Mouse (Mus musculus) heart, postnatal 0 days (tissue): ENCODE results near the gene Rerg. TPM values are rescaled to one million over a fixed set of nuclear protein-coding genes. Genes with fewer than 3 reads are reported as not detected.

Source experiments
- ATAC-seq: fragments of 200-750 bp; cut with Nextera tagmentation; 2 replicates; pipeline ENCODE4 v1.8.0; 2017; ENCODE audit warnings: low read depth, moderate number of reproducible peaks, moderate library complexity; ENCODE audit not compliant: insufficient read depth
- DNase-seq: peaks from one replicate; pipeline ENCODE4 v3.0.0-alpha.2; 2016; ENCODE audit warnings: low spot score
- H3K27ac ChIP-seq: fragments of 300-500 bp; sonication (generic); 2 replicates; pipeline ENCODE4 v1.5.1; 2014; ENCODE audit warnings: low read depth, mild to moderate bottlenecking
- H3K27me3 ChIP-seq: fragments of 300-500 bp; sonication (generic); 2 replicates; pipeline ENCODE4 v1.6.1; 2014; ENCODE audit warnings: low read length, mixed read lengths; ENCODE audit not compliant: control insufficient read depth, insufficient read depth
- H3K36me3 ChIP-seq: fragments of 300-500 bp; sonication (generic); replicated peaks from 2 replicates; pipeline ENCODE4 v1.6.1; 2014; ENCODE audit warnings: low read length, mixed read lengths; ENCODE audit not compliant: control insufficient read depth, insufficient read depth
- H3K4me1 ChIP-seq: fragments of 300-500 bp; sonication (generic); 2 replicates; pipeline ENCODE4 v1.6.1; 2014; ENCODE audit warnings: antibody characterized with exemption; ENCODE audit not compliant: control insufficient read depth, insufficient read depth
- H3K4me2 ChIP-seq: fragments of 300-500 bp; sonication (generic); 2 replicates; pipeline ENCODE4 v1.6.1; 2014; ENCODE audit warnings: low read depth, mild to moderate bottlenecking, low read length, moderate library complexity
- H3K4me3 ChIP-seq: fragments of 300-500 bp; sonication (generic); 2 replicates; pipeline ENCODE4 v1.5.1; 2014; ENCODE audit warnings: low read depth, low read length
- H3K9ac ChIP-seq: fragments of 300-500 bp; sonication (generic); replicated peaks from 2 replicates; pipeline ENCODE4 v1.6.1; 2014; ENCODE audit warnings: low read depth, low read length, mixed read lengths
- H3K9me3 ChIP-seq: fragments of 300-500 bp; sonication (generic); replicated peaks from 2 replicates; pipeline ENCODE4 v1.6.1; 2016; ENCODE audit warnings: low read length; ENCODE audit not compliant: control insufficient read depth
- CTCF ChIP-seq: IDR thresholded peaks from 2 replicates; pipeline ENCODE4 v1.5.1; 2016; ENCODE audit warnings: antibody characterized with exemption, control low read depth, low read depth
- EP300 ChIP-seq: IDR thresholded peaks from 2 replicates; pipeline ENCODE4 v1.6.1; 2016; ENCODE audit warnings: antibody characterized with exemption, low read depth
- WGBS: fragments of 180-500 bp; shearing (Covaris S2); extraction: QIAGEN DNeasy Blood & Tissue Kit; methylation state at CpG from one replicate; pipeline ENCODE4 v1.1.7; 2014; 5-methylcytosine and 5-hydroxymethylcytosine counted together
- polyA plus RNA-seq: library from polyadenylated mRNA; unstranded; fragments of >200 nt; fragmentation: Nextera tagmentation; extraction: Ambion mirVana; gene quantifications from 2 replicates; pipeline ENCODE4 v1.2.1, GENCODE M21; 2015
- total RNA-seq: library from RNA; depleted of rRNA; stranded (reverse); fragments of >200 nt; gene quantifications from 2 replicates; pipeline ENCODE4 v1.2.3, GENCODE M21; 2014; ENCODE audit warnings: low replicate concordance

The Rerg gene
- total and polyA plus RNA-seq, 2 experiments from 2014 or later, result 0.88 to 4.3 TPM

DNA sequence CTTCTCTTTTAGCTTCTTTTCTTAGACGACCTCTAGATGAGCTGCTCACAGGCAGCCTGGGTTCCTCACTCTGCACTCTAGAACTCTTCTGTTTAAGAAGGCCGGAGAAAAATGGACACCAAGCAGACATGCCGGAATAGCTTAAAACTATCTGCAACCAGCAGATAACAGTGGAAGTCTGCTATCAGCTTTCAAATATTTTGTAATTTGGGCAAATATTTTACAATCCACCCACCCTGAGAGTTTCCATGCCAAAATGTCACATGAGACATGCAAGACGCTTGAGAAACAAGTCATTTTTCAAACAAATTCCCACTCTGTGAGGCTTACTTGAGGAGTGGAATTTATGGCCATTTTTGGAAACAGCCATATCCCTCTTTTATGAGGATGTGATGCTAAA lies 65.0 kb downstream of the Rerg start:
- Histone ChIP-seq H3K36me3 (no peaks in the 10 kb centered on the region), H3K27me3 (no peaks in the 10 kb centered on the region), H3K27ac (no peak overlapping the region), H3K9me3 (no peaks in the 10 kb centered on the region), H3K9ac (no peak overlapping the region), H3K4me1 (0 out of 2 replicates have a peak, but pooled peaks cover 5% of the 10 kb centered on the region), H3K4me2 (no peak overlapping the region), H3K4me3 (no peak overlapping the region)
- ATAC-seq, result no peak
- TF ChIP-seq EP300 (no peak), CTCF (no peak)
- no peak for DNase-seq
- 54% methylated on average over 4 of the region's 4 CpGs for WGBS

DNA sequence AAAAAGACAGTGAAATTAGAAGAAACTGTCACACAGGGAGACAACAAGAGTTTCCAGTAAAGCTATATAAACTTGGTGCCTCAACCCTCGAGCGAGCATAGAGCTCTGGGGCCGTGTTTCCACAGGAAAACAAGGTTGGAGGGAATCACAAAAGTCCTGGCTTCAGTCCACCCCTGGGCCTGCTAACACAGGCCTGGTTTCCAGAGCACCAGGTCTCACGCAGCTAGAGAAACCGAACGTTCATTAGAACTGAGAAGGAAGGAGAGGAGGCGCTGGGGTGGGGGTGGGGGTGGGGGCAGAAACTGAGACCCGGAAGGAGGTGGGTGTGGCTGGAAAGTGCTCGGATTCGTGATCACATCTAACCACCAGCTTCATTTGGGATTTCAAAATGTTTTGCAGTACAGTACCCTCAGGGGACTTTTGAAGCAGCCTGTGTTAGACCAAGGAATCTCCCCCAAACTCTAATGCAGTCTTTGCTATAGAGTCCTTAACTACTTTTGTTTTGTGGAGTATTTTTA lies 67.6 kb downstream of the Rerg start:
- DNase-seq (no peak), ATAC-seq (no peak)
- H3K4me3 ChIP-seq, result no peak overlapping the region
- H3K9me3 ChIP-seq, result no peaks in the 10 kb centered on the region
- TF ChIP-seq EP300, result no peak
- TF ChIP-seq CTCF, result no peak
- WGBS, result 45% methylated on average over 10 of the region's 10 CpGs
- no peak overlapping the region for H3K27ac ChIP-seq
- H3K4me2 ChIP-seq, result no peak overlapping the region
- no peaks in the 10 kb centered on the region for H3K36me3 ChIP-seq
- H3K9ac ChIP-seq, result no peak overlapping the region
- H3K27me3 ChIP-seq, result no peaks in the 10 kb centered on the region
- no peaks in the 10 kb centered on the region for H3K4me1 ChIP-seq

DNA sequence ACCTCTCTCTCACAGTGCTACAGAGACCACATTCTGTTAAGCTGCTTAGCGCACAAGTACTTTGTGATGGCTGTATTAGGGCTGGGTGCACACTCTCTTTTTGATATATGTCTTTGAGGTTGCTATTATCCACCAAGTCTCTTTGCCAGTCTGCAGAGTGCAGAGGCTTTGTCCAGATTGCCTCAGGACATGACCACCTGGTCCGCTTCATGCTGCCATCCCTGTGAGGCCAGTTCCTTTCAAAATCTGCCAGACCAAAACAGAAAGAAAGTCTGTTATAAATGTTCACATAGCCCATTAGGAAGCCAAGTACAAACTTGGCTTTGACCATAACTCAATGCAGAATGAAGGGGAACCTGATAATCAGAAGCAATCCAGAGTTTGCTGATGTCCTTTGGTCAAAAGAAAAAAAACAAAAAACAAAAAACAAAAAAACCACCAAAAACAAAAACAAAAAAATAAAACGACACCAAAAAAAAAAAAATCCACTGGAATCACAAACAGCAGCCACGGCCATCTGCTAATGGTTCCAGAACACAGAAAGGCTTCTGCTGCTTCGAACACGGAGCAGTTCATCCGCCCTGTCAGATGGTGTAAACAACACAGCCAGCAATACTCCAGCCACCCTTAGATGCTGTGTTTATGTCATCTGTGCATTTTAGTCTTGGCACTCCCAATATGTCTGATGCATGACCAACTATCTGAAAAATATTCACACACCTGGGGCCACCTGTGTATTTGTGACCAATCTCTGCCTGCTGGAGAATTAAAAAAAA lies 68.2 kb downstream of the Rerg start:
- Histone ChIP-seq H3K36me3 (no peaks in the 10 kb centered on the region), H3K27me3 (no peaks in the 10 kb centered on the region), H3K4me3 (no peak overlapping the region), H3K27ac (no peak overlapping the region), H3K4me2 (no peak overlapping the region), H3K4me1 (no peaks in the 10 kb centered on the region), H3K9ac (no peak overlapping the region), H3K9me3 (no peaks in the 10 kb centered on the region)
- no peak for TF ChIP-seq EP300
- TF ChIP-seq CTCF, result no peak
- no peak for ATAC-seq
- WGBS, result 89% methylated on average over 7 of the region's 7 CpGs
- DNase-seq, result no peak

DNA sequence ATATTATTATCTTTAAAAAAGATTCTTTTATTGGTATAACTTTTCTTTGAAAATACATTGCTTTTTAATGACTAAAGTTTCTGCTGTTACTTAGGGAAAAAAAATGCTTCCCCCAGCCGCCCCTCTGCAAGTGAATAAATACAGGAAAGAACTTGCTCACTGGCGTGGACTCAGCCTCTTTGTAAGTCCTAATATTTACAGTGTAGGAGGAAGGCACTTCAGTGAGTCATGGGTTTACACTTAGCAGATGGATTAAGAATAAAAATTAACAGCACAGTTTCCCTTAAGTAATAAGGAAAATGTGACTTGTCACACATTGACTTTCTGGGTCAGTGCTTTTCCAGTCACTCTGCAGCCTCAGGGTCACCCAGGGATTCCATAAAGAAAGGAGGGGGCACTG lies 70.0 kb downstream of the Rerg start:
- H3K4me1 ChIP-seq, result no peaks in the 10 kb centered on the region
- no peak for DNase-seq
- no peaks in the 10 kb centered on the region for H3K9me3 ChIP-seq
- TF ChIP-seq CTCF, result no peak
- no peak for TF ChIP-seq EP300
- H3K27me3 ChIP-seq, result no peaks in the 10 kb centered on the region
- no peak overlapping the region for H3K9ac ChIP-seq
- H3K27ac ChIP-seq, result no peak overlapping the region
- H3K4me3 ChIP-seq, result no peak overlapping the region
- ATAC-seq, result no peak
- no peak overlapping the region for H3K4me2 ChIP-seq
- H3K36me3 ChIP-seq, result no peaks in the 10 kb centered on the region
- 60% methylated on average over 2 of the region's 2 CpGs for WGBS

DNA sequence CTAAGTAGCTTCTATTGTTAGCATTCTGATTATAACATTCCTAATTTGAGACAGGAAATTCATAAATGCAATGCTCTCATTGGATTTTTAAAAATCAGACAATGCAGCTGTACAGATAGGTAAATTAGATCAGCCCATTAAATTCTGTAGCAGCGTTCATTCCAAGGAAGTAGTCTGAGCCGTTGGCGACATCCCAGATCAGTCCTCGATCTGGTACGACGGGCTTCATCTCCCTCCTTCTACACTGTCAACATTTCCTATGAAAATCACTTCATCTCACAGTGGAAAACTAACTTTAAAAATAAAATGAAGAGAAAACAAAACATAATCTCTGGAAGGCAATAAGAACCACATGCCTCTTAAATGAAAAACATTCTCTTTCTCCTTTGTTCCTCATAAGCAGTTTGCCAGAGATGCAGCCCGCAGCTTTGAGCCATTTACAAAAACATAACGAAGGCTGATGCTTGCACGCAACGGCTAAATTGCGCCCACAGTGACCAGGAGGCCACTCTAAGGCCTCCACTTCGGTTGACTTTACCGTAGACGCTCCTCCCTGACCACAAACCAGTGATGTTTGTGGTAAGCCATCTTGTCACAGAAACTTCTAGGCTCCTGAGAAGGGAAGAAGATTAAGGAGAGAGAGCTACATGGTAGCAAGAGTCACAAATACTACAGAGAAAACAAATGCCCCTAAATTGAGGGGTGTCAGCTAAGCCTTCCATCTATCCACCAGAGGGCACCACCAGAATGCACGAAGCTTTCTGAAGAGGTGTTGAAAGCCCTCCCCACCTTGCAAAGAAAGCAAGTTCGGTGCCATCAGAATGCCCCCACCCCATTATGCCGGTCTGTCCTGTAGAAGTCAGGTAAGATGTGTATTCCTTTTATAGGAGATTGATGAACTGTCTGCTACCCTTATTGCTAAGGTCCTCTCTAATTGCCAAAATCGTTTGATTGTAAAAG lies 71.8 kb downstream of the Rerg start:
- H3K4me1 ChIP-seq, result no peaks in the 10 kb centered on the region
- no peaks in the 10 kb centered on the region for H3K36me3 ChIP-seq
- no peak overlapping the region for H3K9ac ChIP-seq
- DNase-seq (peak; percentile 42), ATAC-seq (no peak; the same call in 1 of the 2 replicates)
- H3K4me3 ChIP-seq, result no peak overlapping the region
- H3K27me3 ChIP-seq, result no peaks in the 10 kb centered on the region
- no peaks in the 10 kb centered on the region for H3K9me3 ChIP-seq
- WGBS, result 65% methylated on average over 18 of the region's 18 CpGs
- H3K27ac ChIP-seq, result no peak overlapping the region
- H3K4me2 ChIP-seq, result no peak overlapping the region
- no peak for TF ChIP-seq EP300
- peak; percentile 80 for TF ChIP-seq CTCF
